Mouse (Mus musculus): ENCODE results near the gene Cavin2. TPM values are rescaled to one million over a fixed set of nuclear protein-coding genes. Genes with fewer than 3 reads are reported as not detected.

Cavin2 gene
- polyA plus RNA-seq (2017; shearing (Covaris generic)) = not detected

- no peak for ATAC-seq
Measured at GRCm38 (mm10) chr1:51288755-51289619, at the start of gene Cavin2. Cavin2 (plus strand) TSS chr1:51289126.

- no peak for ATAC-seq
Measured at GRCm38 (mm10) chr1:51241311-51241986, 47.5 kb upstream of the Cavin2 start.

GRCm38 (mm10) chr1:51243294-51243693 lies 45.6 kb upstream of the Cavin2 start:
- no peak for ATAC-seq

GRCm38 (mm10) chr1:51243869-51244268 lies 45.1 kb upstream of the Cavin2 start:
- no peak for ATAC-seq

GRCm38 (mm10) chr1:51245381-51245780 lies 43.5 kb upstream of the Cavin2 start:
- ATAC-seq = no peak

GRCm38 (mm10) chr1:51250302-51250701 lies 38.6 kb upstream of the Cavin2 start:
- no peak for ATAC-seq

GRCm38 (mm10) chr1:51265118-51265800 lies 23.7 kb upstream of the Cavin2 start:
- ATAC-seq = no peak

- no peak for ATAC-seq
Measured at GRCm38 (mm10) chr1:51265926-51266325, 23.0 kb upstream of the Cavin2 start.

GRCm38 (mm10) chr1:51267125-51267524 lies 21.8 kb upstream of the Cavin2 start:
- ATAC-seq = no peak

- ATAC-seq = no peak
Measured at GRCm38 (mm10) chr1:51268225-51268624, 20.7 kb upstream of the Cavin2 start.

- no peak for ATAC-seq
Measured at GRCm38 (mm10) chr1:51270196-51270935, 18.6 kb upstream of the Cavin2 start.

- ATAC-seq = no peak
Measured at GRCm38 (mm10) chr1:51271845-51272244, 17.1 kb upstream of the Cavin2 start.

- ATAC-seq = no peak
Measured at GRCm38 (mm10) chr1:51272583-51273201, 16.2 kb upstream of the Cavin2 start.

- no peak for ATAC-seq
Measured at GRCm38 (mm10) chr1:51277879-51278567, 10.9 kb upstream of the Cavin2 start.

- ATAC-seq = no peak
Measured at GRCm38 (mm10) chr1:51288201-51288600, 725 bp upstream of the Cavin2 start.

- no peak for ATAC-seq
Measured at GRCm38 (mm10) chr1:51289620-51290445, 907 bp downstream of the Cavin2 start.

GRCm38 (mm10) chr1:51290634-51291033 lies 1.7 kb downstream of the Cavin2 start:
- no peak for ATAC-seq

- ATAC-seq = no peak
Measured at GRCm38 (mm10) chr1:51292348-51292747, 3.4 kb downstream of the Cavin2 start.

- no peak for ATAC-seq
Measured at GRCm38 (mm10) chr1:51300295-51300930, 11.5 kb downstream of the Cavin2 start.

GRCm38 (mm10) chr1:51307056-51307455 lies 18.1 kb downstream of the Cavin2 start:
- ATAC-seq = no peak

Data from CD4-positive, CD25-positive, alpha-beta regulatory T cell, adult 4 months (primary cell).